8 mouse cellular contexts compared by ENCODE assay signal in the genomic region with DNA sequence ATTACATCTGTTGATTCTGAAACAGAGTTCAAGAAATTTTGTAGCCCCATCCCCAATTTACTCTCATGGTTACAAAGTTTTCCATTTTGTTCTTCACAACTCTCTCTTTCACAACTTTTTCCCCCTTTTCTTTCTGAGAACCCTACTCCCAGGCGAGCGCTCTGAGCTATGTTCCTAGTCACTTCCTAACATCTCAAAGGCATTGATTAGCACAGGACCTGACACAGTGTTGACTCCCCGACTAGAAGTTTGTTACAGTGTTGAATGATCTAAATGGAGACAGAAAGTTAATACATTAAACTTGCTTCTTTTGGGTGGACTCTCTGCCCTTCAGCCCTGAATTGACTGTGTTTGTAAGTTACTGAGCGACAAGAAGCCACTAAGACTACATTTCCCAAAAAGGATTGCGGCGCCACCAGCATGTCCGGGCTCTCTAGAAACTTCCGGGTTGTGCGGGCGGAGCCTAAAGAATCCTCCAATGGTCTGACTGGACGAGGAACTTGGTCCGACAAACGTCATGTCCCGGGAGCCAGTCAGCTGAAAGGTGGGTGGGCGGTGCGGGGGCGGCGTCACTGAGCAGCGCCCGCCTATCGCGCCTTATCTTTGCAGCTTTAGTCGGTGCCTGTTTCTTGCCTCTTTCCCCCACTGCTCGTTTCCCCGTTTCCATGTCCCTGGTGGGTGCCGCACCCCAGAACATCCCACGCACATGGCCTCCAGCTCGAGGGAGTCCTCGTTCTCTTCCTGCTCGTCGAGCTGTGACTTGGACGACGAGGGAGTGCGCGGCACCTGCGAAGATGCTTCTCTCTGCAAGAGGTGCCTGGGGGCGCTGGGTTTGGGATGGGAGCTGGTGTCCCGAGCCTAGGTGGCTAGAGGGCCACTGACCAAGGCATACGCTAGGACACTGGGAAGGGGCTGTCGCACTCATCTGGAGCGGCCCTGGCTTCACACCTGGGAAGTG. TPM values are rescaled to one million over a fixed set of nuclear protein-coding genes. Genes with fewer than 3 reads are reported as not detected.
A peak's percentile ranks its signal among the peaks of the same experiment; 100 is the strongest.
DNase-seq lines count a peak whose midpoint lies in the region; ATAC-seq and TF ChIP-seq lines count a peak whose summit lies in the region.

No protein-coding gene starts in this region.

- peak overlapping the region; percentile 73 for H3K9ac ChIP-seq in heart, embryonic 12.5 days
- H3K9ac ChIP-seq in kidney, postnatal 0 days (ENCODE audit: low read depth, low read length): peak overlapping the region; percentile 70
- peak overlapping the region; percentile 80 for H3K9ac ChIP-seq in liver, embryonic 11.5 days (ENCODE audit: low read depth, low read length)
- peak overlapping the region; percentile 67 for H3K9ac ChIP-seq in stomach, embryonic 14.5 days (replicated peaks; ENCODE audit: low read depth, low read length)

- H3K36me3 ChIP-seq in heart, embryonic 12.5 days: no peaks in the 10 kb centered on the region
- H3K36me3 ChIP-seq in kidney, postnatal 0 days (ENCODE audit: insufficient read depth, low read length): no peaks in the 10 kb centered on the region
- no peaks in the 10 kb centered on the region for H3K36me3 ChIP-seq in liver, embryonic 11.5 days (ENCODE audit: control insufficient read depth, insufficient read depth, low read length)
- H3K36me3 ChIP-seq in stomach, embryonic 14.5 days (ENCODE audit: control insufficient read depth, insufficient read depth, low read length): no peaks in the 10 kb centered on the region

- H3K27ac ChIP-seq in heart, embryonic 12.5 days (ENCODE audit: poor library complexity, severe bottlenecking): 0 out of 2 replicates have a peak overlapping the region, but pooled peaks have one; percentile 8
- H3K27ac ChIP-seq in kidney, postnatal 0 days: no peak overlapping the region
- H3K27ac ChIP-seq in liver, embryonic 11.5 days (ENCODE audit: low read depth, low read length): peak overlapping the region; percentile 50
- peak overlapping the region; percentile 58; the same call in 1 of the 2 replicates for H3K27ac ChIP-seq in stomach, embryonic 14.5 days (ENCODE audit: low read length)

- peaks cover 12% of the 10 kb centered on the region for H3K4me1 ChIP-seq in heart, embryonic 12.5 days (replicated peaks)
- peaks cover 12% of the 10 kb centered on the region for H3K4me1 ChIP-seq in kidney, postnatal 0 days (replicated peaks; ENCODE audit: insufficient read depth, low read length)
- H3K4me1 ChIP-seq in liver, embryonic 11.5 days (replicated peaks; ENCODE audit: control insufficient read depth, insufficient read depth, low read length): peaks cover 9% of the 10 kb centered on the region; the same call in 1 of the 2 replicates
- H3K4me1 ChIP-seq in stomach, embryonic 14.5 days (ENCODE audit: control insufficient read depth, insufficient read depth, low read length): peaks cover 10% of the 10 kb centered on the region

- WGBS in heart, embryonic 12.5 days: 4% methylated on average over 41 of the region's 41 CpGs
- WGBS in kidney, postnatal 0 days: 4% methylated on average over 41 of the region's 41 CpGs
- 4% methylated on average over 41 of the region's 41 CpGs for WGBS in liver, embryonic 11.5 days
- WGBS in stomach, embryonic 14.5 days: 4% methylated on average over 41 of the region's 41 CpGs

- H3K4me2 ChIP-seq in heart, embryonic 12.5 days: peak overlapping the region; percentile 89
- peak overlapping the region; percentile 84 for H3K4me2 ChIP-seq in kidney, postnatal 0 days (ENCODE audit: low read length)
- peak overlapping the region; percentile 89 for H3K4me2 ChIP-seq in liver, embryonic 11.5 days
- peak overlapping the region; percentile 79 for H3K4me2 ChIP-seq in stomach, embryonic 14.5 days (replicated peaks; ENCODE audit: low read depth, low read length)

- peak overlapping the region; percentile 73 for H3K4me3 ChIP-seq in heart, embryonic 12.5 days
- peak overlapping the region; percentile 66 for H3K4me3 ChIP-seq in kidney, postnatal 0 days (replicated peaks; ENCODE audit: low read depth, low read length)
- H3K4me3 ChIP-seq in liver, embryonic 11.5 days (ENCODE audit: low read depth, low read length): peak overlapping the region; percentile 85
- peak overlapping the region; percentile 91 for H3K4me3 ChIP-seq in stomach, embryonic 14.5 days (ENCODE audit: low read depth, low read length)

- H3K9me3 ChIP-seq in heart, embryonic 12.5 days (replicated peaks): no peaks in the 10 kb centered on the region
- H3K9me3 ChIP-seq in kidney, postnatal 0 days (replicated peaks; ENCODE audit: low read length): no peaks in the 10 kb centered on the region
- H3K9me3 ChIP-seq in liver, embryonic 11.5 days (ENCODE audit: control insufficient read depth, low read length): no peaks in the 10 kb centered on the region
- no peaks in the 10 kb centered on the region for H3K9me3 ChIP-seq in stomach, embryonic 14.5 days (ENCODE audit: control insufficient read depth, low read depth, low read length)

- DNase-seq in CD4-positive helper T cell, adult 2 months (ENCODE audit: low read depth, low spot score): peak; percentile 98
- DNase-seq in brain, embryonic 18.5 days (ENCODE audit: low read depth, low spot score): peak; percentile 95
- DNase-seq in kidney, postnatal 0 days (ENCODE audit: low spot score): peak; percentile 99
- DNase-seq in liver, embryonic 11.5 days (ENCODE audit: low spot score): peak; percentile 90
- peak; percentile 97 for DNase-seq in naive thymus-derived CD4-positive, alpha-beta T cell, adult 2 months (ENCODE audit: low read depth)

- H3K27me3 ChIP-seq in heart, embryonic 12.5 days (replicated peaks): no peaks in the 10 kb centered on the region
- no peaks in the 10 kb centered on the region for H3K27me3 ChIP-seq in kidney, postnatal 0 days (ENCODE audit: insufficient read depth, low read length)
- no peaks in the 10 kb centered on the region for H3K27me3 ChIP-seq in liver, embryonic 11.5 days (replicated peaks; ENCODE audit: control insufficient read depth, insufficient read depth, low read length)
- H3K27me3 ChIP-seq in stomach, embryonic 14.5 days (ENCODE audit: control insufficient read depth, insufficient read depth, low read length): no peaks in the 10 kb centered on the region

- ATAC-seq in erythroid progenitor cell, adult 5-6 weeks (replicated peaks; ENCODE audit: low FRiP score, poor library complexity, severe bottlenecking): peak; percentile 99
- ATAC-seq in heart, embryonic 12.5 days (ENCODE audit: insufficient number of reproducible peaks, low FRiP score): peak; percentile 99
- ATAC-seq in kidney, postnatal 0 days (replicated peaks; ENCODE audit: low FRiP score, low read depth): peak; percentile 99
- peak; percentile 100 for ATAC-seq in liver, embryonic 11.5 days (replicated peaks; ENCODE audit: low FRiP score)
- ATAC-seq in stomach, embryonic 14.5 days (ENCODE audit: insufficient number of reproducible peaks, insufficient read depth, low FRiP score, low read depth): peak; percentile 100

- TF ChIP-seq CTCF in kidney, postnatal 0 days (IDR thresholded peaks at IDR 0.05; ENCODE audit: low read depth): peak; percentile 17; the same call in 1 of the 2 replicates

RNA-seq across cellular contexts. Expression of gene Arhgap17, which starts 8.0 kb away (rescaled TPM):
- 32.8 and 34.0 TPM in 2 replicates for total RNA-seq in erythroid progenitor cell, adult 5-6 weeks (2015; ENCODE audit: low replicate concordance)
- total RNA-seq in erythroid progenitor cell, adult 5-6 weeks (2017; ENCODE audit: low replicate concordance): 11.4 and 15.7 TPM in 2 replicates
- 23.0 and 25.4 TPM in 2 replicates for polyA plus RNA-seq in heart, embryonic 12.5 days (2016; fragmentation: Nextera tagmentation; extraction: Ambion mirVana)
- 17.6 TPM in 2 replicates for polyA plus RNA-seq in kidney, postnatal 0 days (2015; fragmentation: Nextera tagmentation; extraction: Ambion mirVana)
- polyA plus RNA-seq in liver, embryonic 11.5 days (2014; fragmentation: Nextera tagmentation; extraction: Ambion mirVana): 29.8 and 31.3 TPM in 2 replicates
- 25.3 and 26.6 TPM in 2 replicates for polyA plus RNA-seq in stomach, embryonic 14.5 days (2014; fragmentation: Nextera tagmentation; extraction: Ambion mirVana)

RNA-seq across cellular contexts. Expression of gene Lcmt1, which starts 8.1 kb away (rescaled TPM):
- 16.8 and 24.9 TPM in 2 replicates for total RNA-seq in erythroid progenitor cell, adult 5-6 weeks (2015; ENCODE audit: low replicate concordance)
- total RNA-seq in erythroid progenitor cell, adult 5-6 weeks (2017; ENCODE audit: low replicate concordance): 16.0 and 21.4 TPM in 2 replicates
- 37.5 and 38.5 TPM in 2 replicates for polyA plus RNA-seq in heart, embryonic 12.5 days (2016; fragmentation: Nextera tagmentation; extraction: Ambion mirVana)
- 57.0 and 58.2 TPM in 2 replicates for polyA plus RNA-seq in kidney, postnatal 0 days (2015; fragmentation: Nextera tagmentation; extraction: Ambion mirVana)
- 49.7 and 54.4 TPM in 2 replicates for polyA plus RNA-seq in liver, embryonic 11.5 days (2014; fragmentation: Nextera tagmentation; extraction: Ambion mirVana)
- 49.8 and 51.0 TPM in 2 replicates for polyA plus RNA-seq in stomach, embryonic 14.5 days (2014; fragmentation: Nextera tagmentation; extraction: Ambion mirVana)
